Mouse (Mus musculus): ENCODE data around the gene Actl6b.

The Actl6b gene

GRCm38 (mm10) chr5:137553411-137553837, at the start of gene Actl6b:
Actl6b (plus strand) TSS chr5:137553517.
- DNase-seq (ENCODE audit: low spot score in 2 of 2): no peak

DNA sequence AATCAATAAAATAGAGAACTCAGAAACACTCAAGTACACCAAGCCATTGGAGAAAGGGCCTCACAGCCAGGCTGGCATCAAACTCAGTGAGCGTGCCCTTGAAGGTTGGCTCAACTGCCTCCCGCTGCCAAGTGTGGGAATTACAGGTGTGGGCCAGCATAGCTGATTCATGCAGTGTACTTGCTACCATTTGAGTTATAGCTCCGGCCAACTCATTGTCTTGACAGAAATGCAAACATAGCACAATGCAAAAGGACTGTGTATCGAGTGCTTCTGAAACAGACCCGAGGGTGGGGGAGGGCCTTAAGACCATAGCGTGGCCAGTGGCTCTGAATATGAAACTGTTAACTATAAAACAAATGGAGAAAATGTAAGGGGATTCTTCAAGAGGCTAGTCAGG, 49.3 kb upstream of the Actl6b start:
- DNase-seq (ENCODE audit: low spot score in 2 of 2): no peak

GRCm38 (mm10) chr5:137510014-137510501, 43.3 kb upstream of the Actl6b start:
- peak; percentile 63 to 78 for DNase-seq (ENCODE audit: low spot score in 2 of 2)

DNA sequence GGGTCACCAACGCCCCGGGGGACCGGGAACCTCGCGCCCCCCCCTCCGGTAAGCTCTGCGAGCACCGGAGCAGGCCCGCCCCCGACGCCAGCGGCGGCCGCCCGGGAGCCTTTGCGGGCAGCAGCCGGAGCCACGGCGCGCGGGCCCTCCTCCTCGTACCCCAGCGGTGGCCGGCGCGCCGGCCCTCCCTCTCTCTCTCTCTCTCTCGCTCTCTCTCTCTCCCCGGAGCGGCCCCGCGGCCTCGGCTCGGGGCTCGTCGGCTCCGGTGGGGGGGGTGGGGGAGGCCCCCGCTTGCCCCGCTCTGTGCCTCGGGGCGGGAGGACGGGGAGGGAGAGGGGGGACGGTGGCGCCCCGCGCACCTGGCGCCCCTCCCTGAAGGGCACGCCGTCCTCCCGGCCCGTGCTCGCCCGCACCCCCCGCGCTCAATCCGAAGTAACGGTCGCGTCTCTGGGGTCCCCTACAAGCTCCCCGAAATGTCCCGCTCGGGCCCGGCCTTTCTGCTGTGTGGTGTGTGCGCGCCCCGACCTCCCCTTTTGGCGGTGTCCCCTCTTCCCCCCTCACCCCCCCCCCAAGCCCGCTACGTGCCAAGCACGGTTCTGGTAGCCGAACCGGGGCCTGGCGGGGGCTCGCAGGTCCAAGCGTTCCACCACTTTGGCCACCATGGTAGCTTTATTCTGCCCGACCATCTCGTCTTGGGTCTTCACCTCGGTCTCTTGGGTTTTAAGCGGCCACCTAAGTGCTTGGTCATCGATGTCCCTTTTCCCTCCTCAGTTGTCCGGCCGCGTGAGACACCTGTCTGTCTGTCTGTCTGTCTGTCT, 42.5 kb upstream of the Actl6b start:
- DNase-seq (ENCODE audit: low spot score in 2 of 2): no peak

DNA sequence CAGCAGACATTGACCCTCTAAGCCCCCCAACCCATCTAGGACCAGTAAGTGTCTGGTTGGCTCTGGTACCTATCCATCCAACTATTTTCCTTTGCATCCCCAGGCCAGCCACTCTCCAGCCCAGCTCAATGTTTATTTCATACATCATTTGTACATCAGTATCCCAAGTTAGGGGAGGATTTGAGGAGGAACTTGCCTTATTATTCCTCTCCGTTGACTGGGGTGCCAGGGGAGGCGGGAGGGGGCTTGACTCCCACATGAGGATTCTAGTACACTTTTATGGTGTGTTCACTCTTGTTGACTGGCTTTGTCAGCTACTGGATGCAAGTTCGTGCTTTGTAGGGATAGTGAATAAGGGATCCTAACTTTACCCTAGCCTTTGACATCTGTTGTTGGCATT, 41.6 kb upstream of the Actl6b start:
- no peak for DNase-seq (ENCODE audit: low spot score in 2 of 2)

- no peak for DNase-seq (ENCODE audit: low spot score in 2 of 2)
Measured at GRCm38 (mm10) chr5:137512847-137513794, 40.2 kb upstream of the Actl6b start.

- no peak for DNase-seq (ENCODE audit: low spot score in 2 of 2)
Measured at GRCm38 (mm10) chr5:137513951-137514721, 39.2 kb upstream of the Actl6b start.

DNA sequence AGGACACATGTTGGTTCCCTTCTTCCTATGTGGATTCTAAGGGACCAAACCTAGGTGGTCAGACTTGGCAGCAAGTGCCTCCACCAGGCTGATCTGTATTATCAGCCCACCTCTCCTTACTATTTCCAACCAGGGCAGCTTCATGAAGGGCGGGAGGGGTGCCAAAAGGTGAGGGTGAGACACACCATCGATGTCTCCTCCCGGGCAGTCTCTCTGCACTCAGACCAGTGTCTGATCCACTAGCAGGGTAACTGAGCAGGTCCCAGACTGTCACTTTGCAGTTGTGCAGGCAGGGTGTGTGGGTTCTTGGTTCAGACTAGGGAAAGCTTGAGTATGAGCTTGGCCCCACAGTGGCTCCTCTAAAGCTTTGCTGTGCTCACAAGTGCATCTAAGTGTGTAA, 38.5 kb upstream of the Actl6b start:
- no peak for DNase-seq (ENCODE audit: low spot score in 2 of 2)

- no peak for DNase-seq (ENCODE audit: low spot score in 2 of 2)
Measured at GRCm38 (mm10) chr5:137518436-137518835, 34.9 kb upstream of the Actl6b start, which contains the start of gene Gigyf1. Gigyf1 (plus strand) TSS chr5:137518548.

DNA sequence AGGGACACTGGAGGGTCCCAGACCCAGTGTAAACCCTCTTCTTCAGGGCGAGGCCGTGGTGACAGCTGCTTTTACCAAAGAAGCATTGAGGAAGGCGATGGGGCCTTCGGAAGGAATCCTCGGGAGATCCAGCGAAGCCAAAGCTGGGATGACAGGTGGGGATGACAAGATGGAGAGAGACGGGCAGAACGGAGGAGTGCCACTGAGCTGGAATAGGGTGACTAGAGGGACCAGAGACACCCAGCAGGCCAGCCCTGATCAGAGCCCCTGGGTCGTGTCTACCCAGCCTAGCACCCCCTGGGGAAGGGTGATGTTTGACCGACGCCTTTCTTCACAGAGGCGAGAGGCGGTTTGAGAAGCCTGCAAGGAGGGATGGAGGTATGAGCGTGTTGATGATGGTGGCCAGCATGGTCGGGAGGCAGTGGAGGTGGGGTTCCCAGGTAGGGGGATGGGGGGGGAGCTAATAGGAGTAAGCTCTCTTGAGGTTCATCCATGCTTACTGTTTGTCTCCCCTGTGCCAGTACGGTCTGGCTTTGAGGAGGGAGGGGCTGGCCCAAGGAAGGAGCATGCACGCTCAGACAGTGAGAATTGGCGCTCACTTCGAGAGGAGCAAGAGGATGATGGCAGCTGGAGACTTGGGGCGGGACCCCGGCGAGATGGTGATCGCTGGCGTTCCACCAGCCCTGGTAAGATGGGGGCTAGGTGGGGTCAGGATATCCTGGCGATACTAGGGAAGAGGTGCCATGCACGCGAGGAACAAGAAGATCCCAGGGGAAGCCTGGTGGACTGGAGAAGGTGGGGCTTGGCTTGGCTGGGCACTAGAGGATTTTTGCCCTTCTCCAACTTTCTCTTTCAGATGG, 33.4 kb upstream of the Actl6b start:
- DNase-seq (ENCODE audit: low spot score in 2 of 2): no peak

- no peak for DNase-seq (ENCODE audit: low spot score in 2 of 2)
Measured at GRCm38 (mm10) chr5:137521861-137522260, 31.5 kb upstream of the Actl6b start.

GRCm38 (mm10) chr5:137522711-137523110, 30.6 kb upstream of the Actl6b start:
- DNase-seq (ENCODE audit: low spot score in 2 of 2): no peak

DNA sequence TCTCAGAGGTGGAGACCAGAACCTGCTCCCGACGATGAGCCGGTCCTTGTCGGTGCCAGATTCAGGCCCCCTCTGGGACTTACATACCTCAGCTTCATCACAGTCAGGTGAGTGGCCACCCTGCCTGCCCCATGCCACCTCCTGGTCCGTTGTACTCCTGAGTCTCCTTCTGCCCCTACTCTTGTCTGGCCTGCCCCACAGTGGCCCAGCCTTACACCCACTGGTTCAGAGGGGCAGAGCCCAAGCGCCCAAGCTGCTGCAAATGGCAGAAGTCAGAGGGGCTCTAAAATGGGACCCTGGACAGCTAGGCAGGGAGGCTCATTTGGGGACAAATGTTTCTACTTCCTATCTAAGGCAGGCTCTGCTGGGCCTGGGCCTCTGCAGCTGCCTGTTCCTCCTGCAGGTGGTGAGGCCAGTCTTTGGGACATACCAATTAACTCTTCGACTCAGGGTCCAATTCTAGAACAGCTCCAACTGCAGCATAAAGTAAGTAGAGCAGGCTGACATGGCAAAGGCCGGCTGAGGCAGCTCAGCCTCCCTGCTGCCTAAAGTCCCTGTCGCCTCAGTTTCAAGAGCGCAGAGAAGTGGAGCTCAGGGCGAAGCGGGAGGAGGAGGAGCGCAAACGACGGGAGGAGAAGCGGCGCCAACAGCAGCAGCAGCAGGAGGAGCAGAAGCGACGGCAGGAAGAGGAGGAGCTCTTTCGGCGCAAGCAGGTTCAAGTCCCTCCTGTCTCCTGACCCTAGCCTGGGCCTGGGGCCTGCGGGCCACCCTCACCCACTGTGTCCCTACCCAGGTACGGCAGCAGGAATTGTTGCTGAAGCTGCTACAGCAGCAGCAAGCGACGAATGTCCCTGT, 29.7 kb upstream of the Actl6b start:
- DNase-seq (ENCODE audit: low spot score in 2 of 2): no peak

GRCm38 (mm10) chr5:137524251-137524515, 29.1 kb upstream of the Actl6b start:
- no peak for DNase-seq (ENCODE audit: low spot score in 2 of 2)

DNA sequence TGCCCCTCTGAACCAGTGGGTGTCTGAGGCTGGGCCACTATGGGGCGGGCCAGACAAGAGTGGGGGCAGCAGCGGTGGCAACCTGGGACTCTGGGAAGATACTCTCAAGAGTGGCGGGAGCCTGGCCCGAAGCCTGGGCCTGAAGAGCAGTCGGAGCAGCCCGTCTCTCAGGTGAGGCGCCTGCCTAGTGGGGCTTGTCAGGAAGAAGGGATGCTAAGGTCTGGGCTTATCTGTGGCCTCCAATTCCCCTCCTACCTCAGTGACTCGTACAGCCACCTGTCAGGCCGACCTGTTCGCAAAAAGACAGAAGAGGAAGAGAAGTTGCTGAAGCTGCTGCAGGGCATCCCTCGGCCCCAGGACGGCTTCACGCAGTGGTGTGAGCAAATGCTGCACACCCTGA, 28.6 kb upstream of the Actl6b start:
- DNase-seq (ENCODE audit: low spot score in 2 of 2): no peak

- DNase-seq (ENCODE audit: low spot score in 2 of 2): no peak
Measured at GRCm38 (mm10) chr5:137525511-137525910, 27.8 kb upstream of the Actl6b start.

- DNase-seq (ENCODE audit: low spot score in 2 of 2): no peak
Measured at GRCm38 (mm10) chr5:137526192-137526936, 27.0 kb upstream of the Actl6b start.

DNA sequence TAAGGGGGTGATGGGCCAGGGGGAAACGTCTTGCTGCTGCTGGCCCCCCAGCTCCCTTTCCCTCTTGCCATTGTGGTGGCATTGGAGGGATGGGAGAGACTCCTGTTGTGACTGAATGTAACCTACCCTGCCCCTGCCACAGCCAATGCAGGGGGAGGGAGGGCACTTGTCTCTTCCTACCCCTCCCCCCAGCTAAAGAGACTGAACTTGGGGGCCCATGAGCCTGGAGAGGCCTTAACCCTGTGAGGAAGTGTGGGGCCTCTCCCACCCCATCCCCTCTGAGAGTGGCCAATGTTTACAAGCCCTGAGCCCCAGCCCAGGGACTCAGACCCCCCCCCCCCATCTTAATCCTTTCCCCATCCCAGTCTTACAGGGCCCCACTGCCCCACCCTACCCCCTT, 25.9 kb upstream of the Actl6b start:
- DNase-seq (ENCODE audit: low spot score in 2 of 2): no peak

GRCm38 (mm10) chr5:137528247-137528968, 24.9 kb upstream of the Actl6b start:
- no peak for DNase-seq (ENCODE audit: low spot score in 2 of 2)

All from urinary bladder, adult 18-20 months (tissue).